Mouse (Mus musculus): ENCODE data around the gene Tmem185b.

Tmem185b gene

DNA sequence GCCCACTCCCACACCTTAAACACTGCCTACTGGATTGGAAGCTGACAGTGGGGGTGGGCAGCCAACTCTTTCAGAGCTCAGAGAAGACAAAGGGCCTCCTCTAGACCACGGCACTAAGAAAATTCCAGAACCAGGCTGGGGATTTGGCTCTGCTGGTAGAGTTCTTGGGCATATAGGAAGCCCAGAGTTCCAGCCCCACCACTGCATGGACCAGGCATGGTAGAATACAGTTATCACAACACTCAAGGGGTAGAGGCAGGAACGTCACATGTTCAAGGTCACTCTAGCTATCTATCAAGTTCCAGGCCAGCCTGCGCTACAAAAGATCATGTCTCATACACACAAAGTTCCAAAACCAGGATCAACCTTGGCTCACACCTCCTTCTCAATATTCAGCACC is 22.8 kb upstream of the Tmem185b start:
- no peak for DNase-seq (ENCODE audit: low read depth, low spot score)

DNA sequence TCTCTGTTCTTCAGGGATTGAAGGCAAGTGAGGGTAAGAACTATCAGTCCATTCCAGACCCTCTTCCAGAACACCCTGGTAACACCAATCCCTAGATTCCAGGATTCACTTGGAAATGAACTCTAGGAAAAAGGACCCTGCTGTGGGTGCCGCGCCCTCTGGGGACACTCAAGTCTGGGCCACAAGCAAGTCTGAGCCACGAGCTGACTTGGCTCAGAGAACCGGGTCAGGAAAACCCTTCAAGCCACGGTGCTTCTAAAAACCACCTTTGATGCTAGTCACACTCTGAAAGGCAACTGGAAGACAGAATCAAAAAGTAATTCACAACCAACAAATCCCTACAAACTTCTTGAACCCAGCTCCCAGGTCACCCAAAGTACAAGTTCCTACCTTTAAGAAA is 22.2 kb upstream of the Tmem185b start:
- DNase-seq (ENCODE audit: low read depth, low spot score): no peak

DNA sequence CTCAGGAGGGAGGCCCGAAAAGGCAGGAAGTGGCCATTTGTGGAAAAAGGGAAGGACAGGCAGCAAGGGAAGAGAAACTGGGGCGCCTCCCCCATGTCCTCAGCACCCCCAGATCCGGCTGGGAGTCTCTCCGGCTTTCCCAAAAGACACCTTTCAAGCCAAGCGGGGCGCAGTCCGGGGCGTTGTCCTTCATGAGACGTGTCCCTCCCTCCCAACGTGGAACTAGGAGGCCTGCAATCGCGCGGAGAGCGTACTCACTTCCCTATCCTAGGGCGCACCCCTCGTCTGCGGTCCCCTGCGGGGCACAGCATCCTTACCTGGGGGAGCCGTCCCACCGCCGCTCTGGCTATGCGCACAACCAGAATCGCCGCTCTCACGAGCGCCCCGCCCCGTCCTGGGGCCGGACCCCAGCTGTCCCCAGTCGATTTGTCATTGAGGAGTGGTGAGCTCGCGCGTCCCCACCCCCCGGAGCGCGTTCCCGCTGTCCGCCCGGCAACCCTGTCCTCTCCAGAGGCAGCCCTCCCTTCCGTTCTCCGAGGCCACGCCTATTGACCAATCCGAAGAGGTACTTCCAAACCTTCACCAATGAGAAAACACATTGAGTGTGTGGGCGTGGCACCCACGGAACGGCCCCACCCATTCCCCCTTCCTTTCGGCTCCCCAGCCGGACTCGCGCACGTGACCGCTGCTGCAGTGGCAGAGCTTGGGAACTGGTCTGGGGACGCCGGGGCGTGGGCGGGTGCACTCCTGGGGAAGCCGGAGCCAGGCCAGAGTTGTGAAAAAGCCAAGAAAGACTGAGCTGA is 21.5 kb upstream of the Tmem185b start, which contains the start of gene Ralb:
TSS of gene Ralb (minus strand) at position 535 of the 803 bp plus-strand sequence.
- peak; percentile 95 for DNase-seq (ENCODE audit: low read depth, low spot score)

DNA sequence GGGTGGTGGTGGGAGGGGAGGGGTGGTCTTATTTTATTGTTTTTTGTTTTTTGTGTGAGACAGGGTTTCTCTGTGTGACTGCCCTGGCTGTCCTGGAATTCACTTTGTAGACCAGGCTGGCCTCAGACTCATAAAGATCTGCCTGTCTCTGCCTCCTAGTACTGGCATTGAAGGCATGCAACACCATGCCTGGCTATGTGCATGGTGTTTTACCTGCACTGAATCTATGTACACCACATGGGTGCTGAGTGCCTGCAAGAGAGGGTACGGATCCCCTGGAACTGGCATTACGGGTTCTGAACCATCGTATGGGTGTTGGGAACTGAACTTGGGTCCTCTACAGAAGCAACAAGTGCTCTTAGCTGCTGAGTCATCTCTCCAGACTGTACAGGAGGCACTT is 20.0 kb upstream of the Tmem185b start:
- no peak for DNase-seq (ENCODE audit: low read depth, low spot score)

DNA sequence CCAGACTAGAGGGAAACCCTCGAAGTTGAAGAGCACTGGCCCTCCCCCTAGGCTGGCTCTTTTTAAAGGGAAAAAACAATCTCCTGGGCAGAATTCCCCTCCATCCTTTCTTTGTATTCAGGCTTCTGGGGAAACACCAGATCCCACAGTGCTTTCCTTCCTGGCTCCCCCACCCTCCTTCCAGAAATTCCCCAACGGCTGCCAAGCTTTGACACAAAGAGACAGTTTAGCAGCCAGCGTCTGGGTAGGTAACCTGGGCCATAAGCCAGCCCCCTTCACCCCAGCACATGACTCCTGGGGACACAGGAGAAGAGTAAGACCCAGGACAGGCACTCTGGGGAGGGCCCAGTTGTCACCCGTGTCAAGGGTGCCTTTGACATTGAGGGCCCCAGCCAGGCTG is 17.4 kb upstream of the Tmem185b start:
- DNase-seq (ENCODE audit: low read depth, low spot score): no peak

DNA sequence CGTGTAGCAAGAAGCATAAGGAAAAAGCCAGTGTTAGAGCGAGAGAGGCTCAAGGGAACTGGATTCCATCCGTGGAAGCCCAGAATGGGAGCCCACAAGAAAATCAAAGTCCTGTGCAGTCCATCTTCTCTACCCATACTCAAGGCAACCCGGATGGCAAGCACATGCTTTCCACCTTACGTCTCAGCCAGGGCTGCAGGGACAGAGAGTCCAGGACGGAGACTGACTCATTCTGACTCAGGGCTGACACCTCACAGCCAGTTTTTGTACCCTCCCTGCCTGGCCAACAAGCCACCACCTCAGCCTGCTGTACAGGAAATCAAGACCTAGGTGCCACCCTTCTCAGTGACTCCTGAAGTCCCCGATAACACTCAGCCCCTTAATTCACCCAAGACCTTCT is 16.5 kb upstream of the Tmem185b start:
- DNase-seq (ENCODE audit: low read depth, low spot score): no peak

DNA sequence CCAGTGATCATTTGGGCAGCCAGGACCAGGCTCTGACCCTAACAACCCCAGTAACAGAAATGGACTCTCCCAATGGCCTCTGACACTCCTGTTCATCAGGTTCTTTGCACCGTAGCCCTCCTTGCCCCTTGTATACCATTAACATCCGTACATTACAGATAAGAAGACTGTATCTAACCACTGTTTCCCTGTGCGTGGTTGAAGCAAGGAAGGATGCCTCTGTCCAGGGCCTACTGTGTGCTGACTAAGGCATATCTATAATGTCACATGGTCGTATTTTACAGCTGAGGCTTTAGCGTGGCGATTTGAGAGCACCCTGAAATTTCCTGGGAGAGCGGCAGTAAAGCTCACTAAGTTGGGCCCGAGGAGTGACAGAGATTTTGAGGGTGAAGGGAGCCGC is 15.6 kb upstream of the Tmem185b start:
- no peak for DNase-seq (ENCODE audit: low read depth, low spot score)

DNA sequence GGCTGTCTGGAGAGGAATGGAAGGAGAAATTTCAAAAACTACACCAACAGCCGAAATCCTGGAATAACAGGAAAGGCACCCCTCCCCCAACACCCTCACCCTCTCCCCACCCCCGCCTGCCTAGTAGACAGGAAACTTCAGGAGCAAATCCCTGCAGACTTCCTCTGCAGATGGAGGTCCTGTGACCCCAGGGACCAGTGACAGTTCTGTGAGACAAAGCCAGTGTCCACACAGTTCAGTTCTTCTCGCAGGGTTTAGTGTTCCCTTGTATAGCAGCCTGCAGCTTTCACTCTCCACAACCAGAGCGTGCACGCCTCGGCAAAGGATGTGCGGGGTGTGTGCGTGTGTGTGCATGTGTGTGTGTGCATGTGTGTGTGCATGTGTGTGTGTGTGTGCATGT is 15.1 kb upstream of the Tmem185b start:
- no peak for DNase-seq (ENCODE audit: low read depth, low spot score)

DNA sequence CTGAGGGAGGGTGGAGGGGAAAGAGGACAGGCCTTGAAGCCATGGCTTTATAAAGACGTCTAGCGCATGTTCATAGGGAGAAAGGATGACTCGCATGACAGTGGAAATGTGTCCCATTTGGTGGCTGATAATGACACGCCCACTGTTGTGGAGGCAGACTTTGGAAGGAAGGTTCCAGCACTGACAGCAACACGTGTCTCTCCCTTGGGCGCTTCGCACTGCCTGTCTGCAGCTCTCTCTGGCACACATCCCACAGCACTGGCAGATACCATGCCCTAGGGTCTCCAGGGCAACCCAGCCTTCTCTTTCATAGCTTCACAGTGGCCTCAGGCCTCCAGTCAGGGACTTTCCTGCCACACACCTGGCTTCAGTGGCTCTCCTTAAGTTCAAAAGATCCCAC is 7.9 kb upstream of the Tmem185b start:
- DNase-seq (ENCODE audit: low read depth, low spot score): no peak

DNA sequence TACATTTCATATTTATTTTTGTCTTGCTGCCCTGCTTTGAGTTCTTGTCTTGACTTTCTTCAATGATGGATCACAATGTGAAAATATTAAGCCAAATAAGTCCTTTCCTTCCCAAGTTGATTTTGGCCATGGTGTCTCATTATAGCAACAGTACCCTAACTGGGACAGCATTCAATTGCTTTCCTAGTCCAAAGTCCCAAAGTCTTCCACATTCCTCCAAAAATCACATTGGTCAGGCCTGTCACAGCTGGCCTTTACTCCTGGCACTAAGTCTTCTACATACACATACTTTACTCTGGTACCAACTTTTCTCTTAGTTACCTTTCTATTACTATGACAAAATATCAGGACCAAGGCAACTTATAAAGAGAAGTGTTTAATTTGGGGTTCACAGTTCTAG is 7.2 kb upstream of the Tmem185b start:
- DNase-seq (ENCODE audit: low read depth, low spot score): no peak

DNA sequence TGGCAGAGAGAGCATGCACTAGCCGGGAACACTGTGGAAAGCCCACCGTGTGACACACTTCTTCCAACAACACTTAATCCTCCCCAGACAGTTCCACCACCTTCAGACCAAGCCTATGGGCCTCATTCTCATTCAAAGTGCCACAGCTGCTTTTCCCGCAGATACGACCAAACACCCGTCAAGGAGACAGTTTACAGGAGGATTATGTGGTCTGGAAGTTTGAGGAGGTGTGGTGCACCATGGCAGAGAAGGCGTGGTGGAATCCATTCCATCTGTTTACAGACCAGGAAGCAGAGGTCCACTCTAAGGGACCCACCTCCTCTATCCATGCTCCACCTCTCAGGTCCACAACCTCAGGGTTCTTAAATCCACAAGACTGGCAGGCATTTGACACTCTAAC is 6.7 kb upstream of the Tmem185b start:
- DNase-seq (ENCODE audit: low read depth, low spot score): no peak

DNA sequence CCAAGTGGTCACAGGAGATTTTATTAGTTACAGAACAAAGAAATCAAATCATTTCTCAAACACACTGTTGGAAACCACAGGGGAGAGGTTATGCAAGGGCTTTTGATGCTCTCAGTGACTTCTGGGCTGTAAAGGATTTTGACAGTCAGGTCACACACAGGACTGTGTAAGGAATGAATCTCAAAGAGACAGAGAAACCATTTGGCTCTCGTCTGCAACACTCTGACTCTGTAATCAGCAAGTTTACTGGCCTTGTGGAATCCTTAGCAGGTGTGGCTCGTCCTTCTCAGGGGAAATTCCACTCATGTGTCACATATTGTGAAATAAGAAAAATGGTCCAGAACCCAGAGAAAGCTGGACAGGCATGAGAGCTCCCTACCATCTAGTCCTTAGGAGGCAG is 4.9 kb upstream of the Tmem185b start:
- no peak for DNase-seq (ENCODE audit: low read depth, low spot score)

DNA sequence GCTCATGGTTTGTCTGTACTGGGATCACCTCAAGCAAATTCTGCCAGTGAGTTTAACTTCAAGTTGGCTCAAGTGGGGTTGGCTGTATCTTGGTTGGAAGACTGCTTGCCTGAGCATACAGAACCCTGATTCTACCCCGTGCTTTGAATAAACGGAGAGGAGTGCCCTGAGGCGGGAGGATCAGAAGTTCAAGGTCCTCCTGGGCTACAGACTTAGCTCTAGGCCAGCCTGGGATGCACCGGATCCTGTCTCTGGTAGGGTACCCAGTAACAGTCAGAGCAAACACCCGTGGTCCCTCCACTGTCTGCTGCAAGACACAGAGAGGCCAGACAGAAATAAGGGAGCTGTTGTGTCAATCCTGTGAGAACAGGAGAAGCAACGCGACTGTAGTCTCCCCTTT is 4.3 kb upstream of the Tmem185b start:
- no peak for DNase-seq (ENCODE audit: low read depth, low spot score)

DNA sequence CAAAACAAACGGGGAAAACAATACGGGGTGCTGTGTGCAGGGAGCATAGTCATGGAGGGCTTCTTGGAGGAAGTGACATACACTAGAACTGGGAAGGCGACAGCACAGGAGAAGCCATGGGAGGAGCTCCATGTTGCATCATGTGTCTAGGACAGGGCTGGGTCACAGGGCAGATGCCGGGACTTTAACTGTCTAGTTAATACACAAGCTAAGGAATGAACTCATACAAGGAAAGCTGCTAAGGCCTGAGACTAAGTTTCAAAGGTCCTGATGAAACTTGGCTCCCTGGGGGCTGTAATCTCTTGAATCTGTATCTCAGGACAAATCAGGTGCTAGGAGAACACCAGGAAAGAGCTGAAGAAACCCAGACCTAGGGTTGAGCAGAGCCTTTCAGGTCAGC is 3.2 kb upstream of the Tmem185b start:
- DNase-seq (ENCODE audit: low read depth, low spot score): no peak

DNA sequence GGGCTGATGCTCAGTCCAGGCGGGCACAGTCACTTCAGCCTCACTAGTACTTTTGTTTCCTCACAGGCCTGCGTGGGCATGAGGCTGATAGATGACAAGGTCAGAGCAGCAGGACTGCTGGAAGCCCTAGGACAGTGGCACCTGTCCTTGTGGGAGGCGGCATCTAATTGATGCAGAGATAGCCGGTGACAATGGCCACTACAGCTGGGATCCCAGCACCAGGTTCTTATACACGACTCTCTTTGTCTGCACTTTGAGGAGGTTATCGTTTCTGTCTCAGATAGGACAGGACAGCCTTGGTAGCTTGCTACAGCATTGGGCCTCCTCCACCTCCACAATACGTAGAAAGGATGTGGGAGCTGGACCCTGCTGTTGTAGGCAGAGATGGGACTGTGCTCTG is 2.6 kb upstream of the Tmem185b start:
- DNase-seq (ENCODE audit: low read depth, low spot score): no peak

DNA sequence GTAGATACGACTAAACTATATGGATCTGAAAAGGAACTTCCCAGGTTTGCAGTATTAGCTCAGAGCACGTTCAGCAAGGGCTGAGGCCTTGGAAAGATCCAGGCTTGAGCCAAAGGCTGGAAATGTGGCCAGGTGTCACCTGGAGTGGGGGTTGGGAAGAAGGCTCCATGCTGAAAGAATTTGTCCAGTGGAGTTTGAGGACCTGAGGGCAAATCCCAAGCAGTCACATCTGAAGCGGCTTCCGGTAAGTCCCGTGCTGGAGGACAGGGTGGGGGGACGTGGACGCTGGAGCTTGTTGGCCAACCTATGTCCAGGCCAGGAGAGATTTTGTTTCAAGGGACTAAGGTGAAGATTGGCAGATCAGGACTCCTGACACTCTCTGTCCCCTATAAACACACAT is 2.1 kb upstream of the Tmem185b start:
- no peak for DNase-seq (ENCODE audit: low read depth, low spot score)

DNA sequence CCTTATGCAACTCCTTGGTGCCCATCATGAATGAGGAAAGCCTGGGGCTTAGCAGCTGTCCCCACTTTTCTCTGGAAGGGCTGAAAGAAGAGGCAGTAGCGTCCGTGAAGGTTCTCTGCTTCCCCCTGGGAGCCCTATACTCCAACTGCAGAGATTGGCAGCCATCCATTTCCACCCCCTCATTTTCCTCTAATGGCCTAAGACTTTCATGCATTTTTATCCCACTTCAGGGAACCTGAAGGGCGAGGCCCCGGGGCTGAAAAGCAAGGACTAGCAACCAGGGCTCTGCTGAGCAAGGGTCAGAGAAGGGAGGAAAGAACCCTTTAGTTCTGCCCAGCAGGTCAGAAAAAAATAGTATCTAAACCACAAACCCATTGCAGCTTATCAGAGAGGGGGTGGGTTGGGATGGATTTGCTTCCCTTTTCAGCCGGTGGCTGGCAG is 936 bp upstream of the Tmem185b start:
- DNase-seq (ENCODE audit: low read depth, low spot score): no peak

DNA sequence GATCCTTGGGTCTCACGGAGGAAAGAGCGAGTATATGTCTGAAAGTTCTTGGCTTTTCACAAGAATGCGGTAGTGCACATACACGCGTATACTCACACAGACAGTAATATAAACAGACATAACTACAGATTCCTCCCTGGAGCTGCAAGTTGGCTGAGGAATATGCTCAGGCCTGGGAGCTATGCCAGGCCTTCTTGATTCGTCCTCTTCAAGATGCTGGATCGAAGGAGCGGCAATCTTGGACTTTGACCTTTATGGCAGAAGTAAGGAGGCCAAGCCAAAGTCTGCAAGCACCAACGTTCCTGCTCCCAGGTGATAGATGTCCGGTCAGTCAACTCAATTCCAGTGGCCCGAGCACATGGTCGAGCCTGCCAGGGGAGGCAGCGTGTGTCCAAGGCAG is 5.0 kb downstream of the Tmem185b start:
- DNase-seq (ENCODE audit: low read depth, low spot score): no peak

DNA sequence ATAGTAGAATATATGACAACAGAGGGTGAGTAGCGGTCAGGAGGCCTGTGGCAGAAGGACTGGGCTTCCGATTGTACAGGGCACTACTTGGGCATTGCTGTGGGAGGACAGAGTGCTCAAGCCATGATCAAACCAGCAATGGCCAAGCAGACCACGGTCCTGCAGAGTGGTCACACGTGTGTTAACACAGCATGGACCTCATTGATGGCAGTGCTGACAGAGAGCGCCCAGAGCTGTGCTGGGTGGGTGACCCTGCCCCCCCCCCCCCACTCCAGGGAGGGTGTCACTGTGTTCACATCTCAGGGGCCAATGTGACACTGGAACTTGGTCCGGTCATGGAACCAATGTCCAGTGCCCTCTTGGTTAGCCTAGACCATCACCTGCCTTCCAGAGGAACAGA is 6.2 kb downstream of the Tmem185b start:
- no peak for DNase-seq (ENCODE audit: low read depth, low spot score)

DNA sequence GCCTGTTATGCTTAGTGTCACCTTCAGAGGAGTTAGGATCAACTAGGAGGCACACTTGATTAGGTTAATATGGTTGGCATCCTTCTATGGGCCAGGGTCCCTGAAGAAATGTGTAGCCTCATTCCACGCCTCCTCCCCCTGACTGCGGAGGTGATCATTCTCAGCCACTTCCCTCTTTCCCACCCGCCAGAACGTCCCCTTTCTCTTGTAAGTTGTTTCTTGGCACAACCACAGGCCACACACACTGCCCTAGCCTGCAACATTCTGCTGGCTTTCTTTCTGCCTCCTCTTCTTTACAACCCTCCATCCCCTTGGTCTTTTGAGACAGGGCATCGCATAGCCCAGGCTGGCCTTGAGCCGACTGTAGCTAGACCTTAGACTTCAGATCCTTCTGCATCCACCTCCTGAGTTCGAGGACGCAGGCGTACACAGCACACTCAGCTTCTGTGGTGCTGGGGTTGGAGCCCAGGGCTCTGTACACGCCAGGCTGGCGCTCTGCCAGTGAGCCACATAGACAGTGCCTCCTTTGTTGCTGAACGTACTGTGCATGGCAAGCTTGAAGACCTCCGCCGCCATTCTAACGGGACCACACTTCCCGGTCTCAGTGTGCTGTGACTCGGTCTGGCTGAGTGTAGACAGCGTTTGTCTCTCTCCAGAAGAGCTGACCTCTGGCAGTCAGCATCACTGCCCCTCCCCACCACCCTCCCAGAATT is 7.3 kb downstream of the Tmem185b start:
- no peak for DNase-seq (ENCODE audit: low read depth, low spot score)

DNA sequence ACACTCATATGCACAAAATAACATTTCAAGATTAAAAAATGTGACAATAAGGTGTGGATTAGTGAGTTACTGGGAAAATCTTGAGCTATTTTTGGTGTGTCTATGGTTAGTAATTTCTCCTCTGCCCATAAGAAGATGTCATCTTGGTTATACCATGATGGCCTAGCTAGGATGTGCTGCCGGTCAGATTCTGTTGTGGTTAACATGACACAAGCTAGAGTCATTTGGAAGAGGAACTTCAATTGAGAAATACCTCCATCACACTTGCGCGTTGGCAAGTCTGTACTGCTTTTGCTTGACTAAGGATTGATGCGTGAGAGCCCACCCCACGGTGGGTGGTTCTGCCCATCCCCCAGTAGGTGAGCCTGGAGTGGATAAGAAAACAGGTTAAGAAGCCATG is 8.4 kb downstream of the Tmem185b start:
- DNase-seq (ENCODE audit: low read depth, low spot score): no peak

DNA sequence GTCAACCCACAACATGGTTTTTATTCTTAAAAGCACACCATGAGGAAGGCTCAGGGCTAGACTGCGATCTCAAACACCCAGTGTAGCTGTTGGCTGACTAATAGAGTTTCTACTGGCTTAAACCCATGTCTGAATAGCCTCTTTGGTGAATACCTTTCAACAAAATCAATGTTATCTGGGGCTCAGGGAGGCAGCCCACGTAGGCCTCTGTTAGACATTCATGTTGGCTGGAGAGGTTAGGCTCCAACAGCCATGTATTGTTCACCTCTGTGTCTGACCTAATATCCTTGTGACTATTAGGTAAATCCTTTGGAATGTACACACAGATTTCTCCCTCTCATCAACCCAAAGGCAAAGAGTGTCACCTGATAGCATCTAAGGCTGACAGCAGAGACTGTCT is 10.2 kb downstream of the Tmem185b start:
- DNase-seq (ENCODE audit: low read depth, low spot score): no peak

DNA sequence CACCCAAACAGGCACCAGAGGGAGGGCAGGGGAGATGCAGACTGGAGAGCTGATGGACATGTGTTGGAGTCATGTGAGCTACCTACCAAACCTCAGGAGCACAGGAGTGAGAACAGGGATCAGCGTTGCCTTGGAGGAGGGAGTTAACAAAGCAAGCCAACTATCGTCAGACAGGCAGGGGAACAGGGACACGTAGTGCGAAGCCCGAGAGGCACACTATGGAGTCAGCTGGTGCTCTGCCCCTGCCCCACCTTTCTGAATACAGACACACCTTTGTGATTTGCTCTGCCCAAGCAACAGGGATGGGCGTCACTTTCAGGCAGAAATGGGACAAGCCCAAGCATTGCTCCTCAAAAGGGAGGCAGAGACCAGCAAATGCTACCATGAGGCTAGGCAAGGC is 11.7 kb downstream of the Tmem185b start:
- DNase-seq (ENCODE audit: low read depth, low spot score): no peak

Data from forelimb bud, embryonic 11.5 days (tissue).